Mouse (Mus musculus) ES-E14 (cell line): ENCODE data around the gene Pdxp. TPM values are rescaled to one million over a fixed set of nuclear protein-coding genes. Genes with fewer than 3 reads are reported as not detected.
A peak's percentile ranks its signal among the peaks of the same experiment; 100 is the strongest.

ENCODE experiments used
- DNase-seq: peaks from one replicate; pipeline ENCODE4 v3.0.0-alpha.2; 2013; ENCODE audit warnings: low read depth, low spot score
- H3K27ac ChIP-seq: 2 replicates; pipeline ENCODE4 v1.5.1; 2012; ENCODE audit warnings: low read depth, mild to moderate bottlenecking, low read length, moderate library complexity, mixed read lengths; ENCODE audit not compliant: poor library complexity, insufficient read depth, severe bottlenecking
- H3K36me3 ChIP-seq: 2 replicates; pipeline ENCODE4 v1.6.1; 2012; ENCODE audit warnings: mild to moderate bottlenecking, low read length, moderate library complexity, mixed read lengths; ENCODE audit not compliant: control insufficient read depth, poor library complexity, insufficient read depth, severe bottlenecking
- H3K4me1 ChIP-seq, 2 experiments: fragments of 150-350 bp in 1 of 2; sonication (generic) in 1 of 2; 2 replicates each; pipeline ENCODE4 v1.6.1; 2012; ENCODE audit warnings: low read length in 2 of 2, mild to moderate bottlenecking in 1 of 2, mixed read lengths in 1 of 2; ENCODE audit not compliant: control insufficient read depth in 2 of 2, insufficient read depth in 2 of 2, poor library complexity in 1 of 2
- H3K4me3 ChIP-seq, 2 experiments: fragments of 150-350 bp in 1 of 2; sonication (generic) in 1 of 2; 2 replicates each; pipeline ENCODE4 v1.5.1; 2012; ENCODE audit warnings: low read length in 2 of 2, low read depth in 1 of 2, mild to moderate bottlenecking in 1 of 2, mixed read lengths in 1 of 2; ENCODE audit not compliant: insufficient read depth in 1 of 2, poor library complexity in 1 of 2, severe bottlenecking in 1 of 2
- H3K9ac ChIP-seq: 2 replicates; pipeline ENCODE4 v1.6.1; 2012; ENCODE audit warnings: low read depth, mild to moderate bottlenecking, low read length, mixed read lengths; ENCODE audit not compliant: poor library complexity, insufficient read depth, severe bottlenecking
- H3K9me3 ChIP-seq: fragments of 150-350 bp; sonication (generic); 2 replicates; pipeline ENCODE4 v1.6.1; 2012; ENCODE audit warnings: low read depth, mild to moderate bottlenecking, low read length; ENCODE audit not compliant: control insufficient read depth, insufficient read depth
- CHD2 ChIP-seq: IDR thresholded peaks from 2 replicates; pipeline ENCODE4 v1.6.1; 2014; ENCODE audit warnings: mild to moderate bottlenecking, low read depth, low read length, inconsistent platforms
- HCFC1 ChIP-seq: IDR thresholded peaks from 2 replicates; pipeline ENCODE4 v1.6.1; 2012; ENCODE audit warnings: low read length, inconsistent platforms, borderline replicate concordance; ENCODE audit not compliant: insufficient read depth
- MAFK ChIP-seq: IDR thresholded peaks from 2 replicates; pipeline ENCODE4 v1.6.1; 2014; ENCODE audit warnings: mild to moderate bottlenecking, low read depth, low read length, inconsistent platforms; ENCODE audit not compliant: insufficient read depth
- ZC3H11A ChIP-seq: IDR thresholded peaks from 2 replicates; pipeline ENCODE4 v1.6.1; 2012; ENCODE audit warnings: low read depth, mild to moderate bottlenecking, inconsistent platforms, low read length, borderline replicate concordance
- ZNF384 ChIP-seq: IDR thresholded peaks from 2 replicates; pipeline ENCODE4 v1.6.1; 2012; ENCODE audit warnings: low read depth, low read length, inconsistent platforms
- in situ Hi-C, 2 experiments: fragments of 600-800 bp; cut with MboI; formaldehyde crosslinking; loops; one replicate each; pipeline ENCODE4 v1.15.1; 2025; ENCODE audit warnings: low sequenced_read_pairs in 2 of 2, inconsistent platforms in 1 of 2; ENCODE audit not compliant: unreplicated experiment in 2 of 2
- total RNA-seq: library from RNA; depleted of rRNA; stranded (reverse); fragments of 300-350 nt; gene quantifications from 2 replicates; pipeline ENCODE4 v1.2.3, GENCODE M21; 2012

The Pdxp gene
- total RNA-seq, 1 experiment: 15.8 TPM

- Histone ChIP-seq H3K4me3 (peak overlapping the region in 1 of 2 experiments; percentile 34; a peak in 1 of 4 replicates), H3K9ac (peak overlapping the region; percentile 58; the same call in 1 of the 2 replicates), H3K36me3 (peaks cover 37% of the 10 kb centered on the region), H3K4me1 (peaks cover 1 to 3% of the 10 kb centered on the region in 2 experiments; a peak in 1 of 4 replicates), H3K27ac (no peak overlapping the region), H3K9me3 (no peaks in the 10 kb centered on the region)
- TF ChIP-seq ZC3H11A: no peak
- no peak for TF ChIP-seq ZNF384
- TF ChIP-seq MAFK: no peak
- no peak for TF ChIP-seq HCFC1
- TF ChIP-seq CHD2: no peak
- DNase-seq: no peak
- in situ Hi-C loops: no loop called here
Observed at GRCm38 (mm10) chr15:78942663-78943062, 28.9 kb downstream of the Pdxp start.

GRCm38 (mm10) chr15:78946232-78946631 is 32.5 kb downstream of the Pdxp start:
- no peak overlapping the region for H3K27ac ChIP-seq
- no peak for DNase-seq
- no peaks in the 10 kb centered on the region for H3K9me3 ChIP-seq
- in situ Hi-C loops: no loop called here
- no peak overlapping the region for H3K4me3 ChIP-seq
- TF ChIP-seq MAFK (no peak), HCFC1 (no peak), ZC3H11A (no peak), CHD2 (no peak), ZNF384 (no peak)
- H3K9ac ChIP-seq: no peak overlapping the region
- H3K36me3 ChIP-seq: peaks cover 7% of the 10 kb centered on the region
- H3K4me1 ChIP-seq: peaks cover 1 to 8% of the 10 kb centered on the region in 2 experiments; a peak in 1 of 4 replicates

GRCm38 (mm10) chr15:78947657-78948056 is 33.9 kb downstream of the Pdxp start, which contains the start of gene Triobp:
Triobp (plus strand) TSS chr15:78947724.
- no peak within 1 kb of the TSS; the same call in 1 of the 2 replicates for H3K27ac ChIP-seq

DNA sequence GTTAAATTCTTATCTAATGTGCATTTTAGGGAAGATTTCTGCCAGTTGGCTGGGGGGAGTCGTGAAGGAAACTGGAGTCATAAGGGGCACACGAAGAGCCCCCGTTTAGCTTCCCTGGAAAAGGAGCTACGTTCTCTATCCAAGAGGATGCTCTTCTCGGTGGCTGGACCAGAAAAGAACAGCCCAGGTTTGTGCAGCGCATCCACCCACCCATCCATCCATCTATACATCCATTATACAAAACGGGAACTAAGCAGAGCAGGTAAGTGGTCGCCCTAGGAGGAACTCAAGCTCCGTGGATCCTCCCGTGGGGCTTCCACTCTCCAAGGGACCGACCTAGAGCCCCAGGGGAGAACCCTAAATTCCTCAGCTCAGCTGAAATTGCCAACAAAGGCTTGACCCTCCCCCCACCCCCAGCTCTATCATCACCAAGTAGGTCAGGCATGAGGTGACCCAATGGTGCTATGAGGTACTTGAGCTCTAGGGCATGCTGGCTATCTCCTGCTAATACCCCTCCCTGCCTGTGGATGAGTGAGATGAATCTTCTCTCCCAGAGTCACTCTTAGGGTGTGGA is 34.5 kb downstream of the Pdxp start:
- TF ChIP-seq ZC3H11A (no peak), ZNF384 (no peak), HCFC1 (no peak), MAFK (no peak), CHD2 (no peak)
- H3K27ac ChIP-seq: no peak overlapping the region
- peaks cover 0 to 6% of the 10 kb centered on the region in 2 experiments; a peak in 1 of 4 replicates for H3K4me1 ChIP-seq
- H3K36me3 ChIP-seq: no peaks in the 10 kb centered on the region
- peak overlapping the region; percentile 57 to 67 for H3K4me3 ChIP-seq
- in situ Hi-C loops: no loop called here
- no peak for DNase-seq
- H3K9me3 ChIP-seq: no peaks in the 10 kb centered on the region
- H3K9ac ChIP-seq: peak overlapping the region; percentile 65

More at GRCm38 (mm10) chr15:78947657-78948056, 33.9 kb downstream of the Pdxp start, which contains the start of gene Triobp:
- in situ Hi-C loops: no loop called here
- Histone ChIP-seq H3K9ac (peak within 1 kb of the TSS; percentile 65), H3K36me3 (no peaks in the 10 kb centered on the region), H3K9me3 (no peaks in the 10 kb centered on the region), H3K4me1 (peaks cover 1 to 6% of the 10 kb centered on the region in 2 experiments; a peak in 1 of 4 replicates), H3K4me3 (peak within 1 kb of the TSS; percentile 57 to 67)
- DNase-seq: no peak
- TF ChIP-seq MAFK (no peak), HCFC1 (no peak), CHD2 (no peak), ZC3H11A (no peak), ZNF384 (no peak)

DNA sequence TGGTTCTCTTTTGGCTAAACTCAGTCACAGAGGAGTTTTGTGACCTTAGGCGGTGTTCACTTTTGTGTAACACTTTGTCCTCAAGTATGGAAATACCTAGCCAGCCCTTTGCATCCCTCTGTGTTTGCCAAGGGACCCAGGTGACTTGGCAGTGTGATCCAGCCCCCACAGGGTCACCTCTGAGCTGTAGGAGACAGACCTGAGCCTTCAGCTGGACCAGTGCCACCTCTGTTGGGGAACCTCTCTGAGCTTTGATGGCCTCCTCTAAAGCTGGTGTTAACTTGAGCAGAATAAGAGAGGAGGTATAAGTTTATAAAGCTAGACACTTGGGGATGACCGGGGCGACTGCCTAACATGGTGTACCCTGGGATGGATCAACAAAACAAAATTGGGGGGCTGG is 35.2 kb downstream of the Pdxp start:
- in situ Hi-C loops: no loop called here
- no peaks in the 10 kb centered on the region for H3K9me3 ChIP-seq
- no peaks in the 10 kb centered on the region for H3K36me3 ChIP-seq
- H3K27ac ChIP-seq: no peak overlapping the region
- DNase-seq: no peak
- peaks cover 0 to 6% of the 10 kb centered on the region in 2 experiments; a peak in 1 of 4 replicates for H3K4me1 ChIP-seq
- TF ChIP-seq ZNF384 (no peak), ZC3H11A (no peak), MAFK (no peak), HCFC1 (no peak), CHD2 (no peak)
- H3K4me3 ChIP-seq: no peak overlapping the region
- H3K9ac ChIP-seq: no peak overlapping the region
